Mouse (Mus musculus): ENCODE results near the gene Pld4.

The Pld4 gene

GRCm38 (mm10) chr12:112767036-112767890, 6.8 kb downstream of the Pld4 start:
- no peak for DNase-seq (ENCODE audit: low spot score)

GRCm38 (mm10) chr12:112768166-112768565, 7.7 kb downstream of the Pld4 start:
- DNase-seq (ENCODE audit: low spot score) = no peak

- no peak for DNase-seq (ENCODE audit: low spot score)
Observed at GRCm38 (mm10) chr12:112769031-112769430, 8.6 kb downstream of the Pld4 start.

GRCm38 (mm10) chr12:112769751-112770150, 9.3 kb downstream of the Pld4 start:
- no peak for DNase-seq (ENCODE audit: low spot score)

GRCm38 (mm10) chr12:112770396-112770795, 9.9 kb downstream of the Pld4 start:
- no peak for DNase-seq (ENCODE audit: low spot score)

- no peak for DNase-seq (ENCODE audit: low spot score)
Observed at GRCm38 (mm10) chr12:112772306-112772705, 11.9 kb downstream of the Pld4 start.

GRCm38 (mm10) chr12:112773366-112773765, 12.9 kb downstream of the Pld4 start:
- DNase-seq (ENCODE audit: low spot score) = no peak

- no peak for DNase-seq (ENCODE audit: low spot score)
Observed at GRCm38 (mm10) chr12:112774026-112774425, 13.6 kb downstream of the Pld4 start.

GRCm38 (mm10) chr12:112774481-112774880, 14.0 kb downstream of the Pld4 start:
- no peak for DNase-seq (ENCODE audit: low spot score)

- DNase-seq (ENCODE audit: low spot score) = no peak
Observed at GRCm38 (mm10) chr12:112791026-112791425, 30.6 kb downstream of the Pld4 start.

- DNase-seq (ENCODE audit: low spot score) = no peak
Observed at GRCm38 (mm10) chr12:112793601-112794355, 33.3 kb downstream of the Pld4 start.

- no peak for DNase-seq (ENCODE audit: low spot score)
Observed at GRCm38 (mm10) chr12:112794356-112794816, 33.9 kb downstream of the Pld4 start.

GRCm38 (mm10) chr12:112794998-112795397, 34.5 kb downstream of the Pld4 start:
- no peak for DNase-seq (ENCODE audit: low spot score)

- DNase-seq (ENCODE audit: low spot score) = no peak
Observed at GRCm38 (mm10) chr12:112795466-112796104, 35.1 kb downstream of the Pld4 start.

- DNase-seq (ENCODE audit: low spot score) = no peak
Observed at GRCm38 (mm10) chr12:112796551-112797510, 36.4 kb downstream of the Pld4 start.

- no peak for DNase-seq (ENCODE audit: low spot score)
Observed at GRCm38 (mm10) chr12:112797672-112798331, 37.3 kb downstream of the Pld4 start.

GRCm38 (mm10) chr12:112798332-112798681, 37.9 kb downstream of the Pld4 start:
- DNase-seq (ENCODE audit: low spot score) = no peak

- no peak for DNase-seq (ENCODE audit: low spot score)
Observed at GRCm38 (mm10) chr12:112798716-112799115, 38.3 kb downstream of the Pld4 start.

GRCm38 (mm10) chr12:112799237-112799970, 38.9 kb downstream of the Pld4 start:
- no peak for DNase-seq (ENCODE audit: low spot score)

GRCm38 (mm10) chr12:112800476-112800875, 40.0 kb downstream of the Pld4 start:
- DNase-seq (ENCODE audit: low spot score) = peak; percentile 61
